Mouse (Mus musculus) lung, adult 2 months (tissue): Measurements from ENCODE around the gene Klhdc8a.

Experiments
- CTCF ChIP-seq: fragments of 200-500 bp; IDR thresholded peaks from 2 replicates; pipeline ENCODE4 v1.5.1; 2011; ENCODE audit warnings: mild to moderate bottlenecking, low read length, control low read depth; ENCODE audit not compliant: insufficient read depth
- POLR2A ChIP-seq: fragments of 200-500 bp; IDR thresholded peaks from 2 replicates; pipeline ENCODE4 v1.6.1; 2011; ENCODE audit warnings: low read depth, mild to moderate bottlenecking, control low read depth, low read length, borderline replicate concordance; ENCODE audit errors: extremely low read depth

GRCm38 (mm10) chr1:132322711-132323542, 24.5 kb downstream of the Klhdc8a start:
- TF ChIP-seq CTCF: no peak
- no peak for TF ChIP-seq POLR2A
